Mouse (Mus musculus) lung, postnatal 25 days (tissue): ENCODE results near the gene Gli1.
A peak's percentile ranks its signal among the peaks of the same experiment; 100 is the strongest.

ENCODE experiments used
- DNase-seq: peaks from one replicate; pipeline ENCODE4 v3.0.0; 2022; ENCODE audit warnings: low spot score

The Gli1 gene

GRCm38 (mm10) chr10:127341891-127342639, at the start of gene Gli1:
TSS of gene Gli1 (minus strand) at chr10:127341974.
- DNase-seq: peak; percentile 87

- no peak for DNase-seq
Measured at GRCm38 (mm10) chr10:127381743-127382134, 40.0 kb upstream of the Gli1 start.

GRCm38 (mm10) chr10:127380767-127381742, 39.3 kb upstream of the Gli1 start:
- peak; percentile 56 for DNase-seq

GRCm38 (mm10) chr10:127380251-127380691, 38.5 kb upstream of the Gli1 start, which contains the start of gene R3hdm2:
TSS of gene R3hdm2 (plus strand) at chr10:127380327.
- DNase-seq: peak; percentile 93

GRCm38 (mm10) chr10:127379654-127380053, 37.9 kb upstream of the Gli1 start:
- DNase-seq: no peak

GRCm38 (mm10) chr10:127377700-127378099, 35.9 kb upstream of the Gli1 start:
- DNase-seq: no peak

- no peak for DNase-seq
Measured at GRCm38 (mm10) chr10:127371023-127371422, 29.2 kb upstream of the Gli1 start.

- no peak for DNase-seq
Measured at GRCm38 (mm10) chr10:127369834-127370820, 28.4 kb upstream of the Gli1 start, which contains the start of gene Inhbc. TSS of gene Inhbc (minus strand) at chr10:127370431.

GRCm38 (mm10) chr10:127368273-127368672, 26.5 kb upstream of the Gli1 start:
- no peak for DNase-seq

- no peak for DNase-seq
Measured at GRCm38 (mm10) chr10:127367116-127367515, 25.3 kb upstream of the Gli1 start.

- DNase-seq: no peak
Measured at GRCm38 (mm10) chr10:127360714-127361113, 18.9 kb upstream of the Gli1 start.

- DNase-seq: no peak
Measured at GRCm38 (mm10) chr10:127355336-127355735, 13.6 kb upstream of the Gli1 start.

GRCm38 (mm10) chr10:127353909-127354895, 12.4 kb upstream of the Gli1 start, which contains the start of gene Inhbe:
TSS of gene Inhbe (minus strand) at chr10:127354411.
- DNase-seq: no peak

- no peak for DNase-seq
Measured at GRCm38 (mm10) chr10:127352766-127353165, 11.0 kb upstream of the Gli1 start.

- DNase-seq: no peak
Measured at GRCm38 (mm10) chr10:127352187-127352586, 10.4 kb upstream of the Gli1 start.

GRCm38 (mm10) chr10:127351719-127352118, 9.9 kb upstream of the Gli1 start:
- no peak for DNase-seq

GRCm38 (mm10) chr10:127351285-127351595, 9.5 kb upstream of the Gli1 start:
- DNase-seq: no peak

GRCm38 (mm10) chr10:127350594-127351284, 9.0 kb upstream of the Gli1 start:
- DNase-seq: peak; percentile 64

GRCm38 (mm10) chr10:127349810-127350209, 8.0 kb upstream of the Gli1 start:
- DNase-seq: no peak

GRCm38 (mm10) chr10:127348957-127349356, 7.2 kb upstream of the Gli1 start:
- DNase-seq: no peak
